Mouse (Mus musculus) cerebellum, postnatal 14 days (tissue): Measurements from ENCODE around the gene Hspb8.
A peak's percentile ranks its signal among the peaks of the same experiment; 100 is the strongest.
"Not testable (repeated sequence)": the region's sequence is repeated elsewhere in the genome, so short reads cannot be mapped to it uniquely, and the experiment has no call there.

ENCODE experiments used
- DNase-seq, 2 experiments: peaks; one replicate each; pipeline ENCODE4 v3.0.0; 2021; ENCODE audit warnings: mixed read lengths in 2 of 2

Hspb8 gene

DNA sequence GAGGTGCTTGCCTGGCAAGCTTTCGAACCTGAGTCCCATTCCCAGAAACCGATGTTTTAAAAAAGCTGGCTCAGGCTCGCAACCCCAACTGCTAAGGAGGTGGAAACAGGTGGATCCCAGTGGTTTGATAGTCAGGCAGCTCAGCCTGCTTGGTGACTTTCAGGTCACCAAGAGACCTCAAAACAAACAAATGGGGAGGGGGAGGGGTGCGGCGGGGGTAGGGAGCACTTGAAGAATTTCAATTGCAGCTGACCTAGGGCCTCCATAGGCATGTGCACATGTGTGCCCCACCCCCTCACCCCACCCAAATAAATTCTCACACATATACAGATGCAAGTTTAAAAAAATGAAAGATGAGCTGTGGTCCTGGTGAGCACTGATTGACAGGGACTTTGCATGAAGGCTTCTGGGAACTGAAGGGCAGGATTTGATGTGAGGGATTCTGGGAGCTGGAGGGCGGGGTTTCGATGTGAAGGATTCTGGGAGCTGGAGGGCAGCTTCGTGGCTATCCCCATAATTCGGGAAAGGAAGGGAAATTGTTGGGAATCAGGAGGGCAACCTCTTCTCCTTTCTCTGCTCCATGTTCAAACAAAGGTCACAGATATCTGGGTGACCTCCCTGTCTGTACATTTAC is 35.2 kb downstream of the Hspb8 start:
- DNase-seq, result no peak

DNA sequence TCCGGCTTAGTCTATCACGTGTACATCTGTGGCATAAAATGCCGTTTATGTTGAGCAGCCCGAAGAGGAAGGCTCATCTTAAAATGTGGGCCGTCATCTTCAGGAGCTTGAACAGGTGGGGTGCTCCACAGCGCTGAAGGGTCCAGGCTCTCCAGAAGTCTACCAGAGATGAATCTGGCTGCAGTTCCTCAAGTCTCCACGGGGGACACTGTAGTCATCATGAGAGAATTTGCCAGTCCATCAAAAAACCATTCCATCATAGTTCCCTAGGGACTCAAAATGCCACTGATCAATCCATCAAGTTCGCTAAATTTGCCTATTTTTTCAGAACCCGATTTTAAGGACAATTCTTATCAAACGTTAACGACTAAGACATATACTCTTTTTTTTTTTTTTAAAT is 36.6 kb downstream of the Hspb8 start:
- DNase-seq, result peak; percentile 85 to 90

DNA sequence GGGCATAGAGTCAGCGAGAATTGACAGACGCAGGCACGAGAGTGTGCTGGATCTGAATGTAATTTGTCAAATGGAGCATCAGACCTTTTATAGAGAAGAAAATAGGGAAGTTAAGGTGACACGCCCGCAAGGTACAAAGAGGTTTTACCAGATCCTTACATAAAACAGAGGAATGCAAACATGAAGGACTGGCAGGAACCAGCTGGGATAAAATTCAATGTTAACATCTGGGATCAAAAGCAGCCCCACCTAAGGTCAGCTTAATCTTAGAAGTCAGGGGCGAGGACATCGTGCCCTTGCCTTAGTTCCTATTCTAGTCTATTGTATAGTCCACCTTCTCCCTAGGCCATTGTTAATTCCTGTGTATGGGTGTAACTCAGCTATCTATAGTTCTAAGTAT is 40.0 kb downstream of the Hspb8 start:
- not testable (repeated sequence) for DNase-seq

DNA sequence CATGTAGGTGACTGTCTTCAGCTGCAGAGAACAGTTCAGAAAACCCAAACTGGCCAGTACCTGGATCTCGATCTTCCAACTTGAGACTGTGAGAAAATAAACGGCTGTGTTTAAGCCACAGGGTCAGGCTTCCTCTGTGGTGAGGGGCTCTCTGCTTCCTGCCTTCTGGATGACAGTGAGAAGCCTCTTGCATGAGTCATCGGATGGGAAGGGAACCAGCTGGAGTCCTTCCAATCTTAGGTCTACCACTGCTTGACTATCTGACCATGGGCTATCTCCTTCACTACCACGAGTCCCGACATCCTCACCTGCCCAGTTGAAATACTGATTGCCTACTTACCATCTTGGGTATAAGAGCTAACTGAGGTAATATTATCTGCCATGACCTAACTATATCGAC is 40.9 kb downstream of the Hspb8 start:
- DNase-seq, result peak in 1 of 2 experiments; percentile 23

DNA sequence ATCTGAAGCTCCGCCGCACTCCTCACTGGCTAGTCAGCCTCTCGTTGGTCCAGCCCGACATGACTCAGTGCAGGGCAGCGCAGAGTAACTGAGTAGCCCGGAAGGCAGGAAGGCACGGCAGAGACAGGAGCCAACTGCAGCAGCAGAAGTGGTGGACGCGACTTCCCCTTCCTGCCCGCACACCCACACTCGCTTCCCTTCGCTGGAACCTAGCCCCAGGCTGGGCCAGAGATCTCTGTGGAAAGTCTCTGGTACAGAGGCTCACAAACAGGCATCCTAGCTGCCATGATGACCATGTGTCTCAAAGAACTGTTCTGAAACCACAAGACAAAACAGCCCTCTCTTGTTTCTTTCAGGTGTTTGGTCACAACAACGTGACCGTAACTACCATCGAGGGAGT is 41.4 kb downstream of the Hspb8 start:
- no peak for DNase-seq

DNA sequence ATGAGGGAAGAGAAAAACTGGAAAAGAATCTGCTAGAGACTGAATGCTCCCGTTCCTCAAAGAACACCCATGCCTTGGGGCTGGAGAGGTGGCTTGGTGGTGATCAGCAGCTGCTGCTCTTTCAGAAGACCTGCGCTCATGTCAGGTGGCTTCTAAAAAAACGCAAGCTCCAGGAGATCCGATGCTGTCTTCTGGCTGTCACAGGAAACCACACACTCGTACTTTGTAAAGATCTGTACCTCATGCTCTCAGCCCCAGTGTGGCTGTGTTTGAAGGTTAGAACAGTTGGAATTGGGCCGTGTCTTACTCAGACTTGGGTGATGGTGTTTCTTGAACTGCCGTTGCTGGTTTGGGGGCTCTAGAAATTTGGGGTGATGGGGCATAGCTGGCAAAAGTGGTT is 42.3 kb downstream of the Hspb8 start:
- no peak for DNase-seq

DNA sequence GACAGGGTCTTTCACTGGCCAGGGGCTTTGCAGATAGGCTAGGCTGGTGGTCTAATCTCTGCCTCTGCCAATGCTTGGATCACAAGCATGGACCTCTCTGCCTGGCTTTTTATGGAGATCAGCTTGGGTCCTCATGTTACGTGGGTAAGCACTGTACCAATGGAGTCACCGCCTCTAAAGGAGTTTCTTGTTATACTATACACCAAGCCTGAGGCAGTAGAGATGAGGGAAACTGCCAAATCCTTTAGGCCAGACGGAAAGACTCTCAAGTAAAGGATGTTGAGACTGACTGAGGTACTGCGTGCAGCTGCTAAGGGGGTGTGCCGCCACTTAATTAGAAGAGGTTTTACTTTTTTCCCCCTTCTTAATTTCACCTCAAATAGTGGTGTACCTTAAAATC is 43.8 kb downstream of the Hspb8 start:
- DNase-seq, result no peak

DNA sequence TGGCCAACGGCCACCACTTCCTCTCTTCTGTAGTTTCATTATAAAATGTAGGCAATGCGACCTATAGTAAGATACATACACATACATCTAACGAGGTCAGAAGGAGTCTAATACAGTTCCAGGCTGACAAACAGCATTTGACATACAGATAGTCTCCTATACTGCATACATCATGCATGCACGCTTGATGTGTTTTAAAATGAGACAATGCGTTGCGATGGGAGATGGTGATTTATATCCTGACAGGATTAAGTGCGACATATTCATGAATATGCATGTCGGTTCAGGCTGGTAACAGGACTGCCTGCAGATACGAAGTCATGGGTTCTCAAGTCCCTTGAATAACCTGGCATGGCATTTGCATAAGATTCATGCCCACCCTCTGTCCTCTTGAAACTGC is 54.7 kb downstream of the Hspb8 start:
- DNase-seq, result no peak

DNA sequence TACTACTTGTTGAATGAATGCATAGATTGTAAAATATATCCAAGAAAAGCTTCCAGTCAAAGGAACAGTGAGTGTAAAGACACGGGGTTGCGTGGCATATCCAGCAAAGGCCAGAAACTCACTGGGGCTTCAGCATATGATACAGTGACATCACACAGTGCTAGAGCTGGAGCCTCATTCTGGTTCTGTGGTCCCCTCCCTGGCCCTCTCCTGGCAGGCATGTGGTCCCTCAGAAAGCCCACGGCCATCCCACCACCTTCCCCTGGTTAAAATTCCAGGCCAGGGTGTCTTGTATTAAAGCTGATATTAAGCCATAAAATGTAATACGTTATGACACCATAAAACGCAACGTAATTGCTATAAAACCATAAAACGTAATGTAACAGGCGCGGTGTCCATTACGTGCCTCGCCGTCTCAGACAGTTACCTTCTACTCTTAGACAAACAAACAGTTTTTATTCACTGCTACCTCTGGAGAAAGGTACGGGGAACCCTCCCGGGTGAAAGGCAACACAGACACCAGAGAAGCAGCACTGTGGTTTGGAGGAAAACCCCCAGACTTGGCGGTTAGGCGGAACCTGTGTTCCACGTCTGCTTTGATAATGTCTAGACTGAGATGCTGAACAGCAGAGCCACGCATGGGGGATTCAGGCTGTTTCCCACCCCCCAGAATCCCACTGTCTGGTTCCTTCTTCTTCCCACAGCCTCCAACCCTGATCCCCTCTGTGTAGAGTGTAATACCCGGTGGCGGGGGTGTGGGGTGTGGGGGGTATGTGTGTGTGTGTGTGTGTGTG is 55.6 kb downstream of the Hspb8 start:
- DNase-seq, result no peak

DNA sequence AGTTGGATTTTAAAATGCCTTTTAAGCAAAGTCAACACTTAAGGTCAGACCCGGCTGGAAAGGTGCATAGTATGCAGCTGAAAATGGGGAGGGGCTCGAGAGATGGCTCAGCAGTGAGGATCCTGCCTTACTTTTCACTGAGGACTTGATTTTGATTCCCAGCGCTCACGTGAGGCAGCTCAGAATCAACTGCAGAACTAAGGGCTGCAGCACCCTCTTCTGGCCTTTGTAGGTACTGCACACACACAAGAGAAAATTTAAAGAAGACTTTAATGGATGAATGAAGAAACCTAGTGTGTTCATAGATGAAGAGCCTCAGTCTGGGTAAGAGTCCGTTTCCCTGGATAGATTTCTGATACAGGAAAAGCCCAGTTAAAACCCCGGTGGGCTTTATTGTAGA is 61.3 kb downstream of the Hspb8 start:
- no peak for DNase-seq

DNA sequence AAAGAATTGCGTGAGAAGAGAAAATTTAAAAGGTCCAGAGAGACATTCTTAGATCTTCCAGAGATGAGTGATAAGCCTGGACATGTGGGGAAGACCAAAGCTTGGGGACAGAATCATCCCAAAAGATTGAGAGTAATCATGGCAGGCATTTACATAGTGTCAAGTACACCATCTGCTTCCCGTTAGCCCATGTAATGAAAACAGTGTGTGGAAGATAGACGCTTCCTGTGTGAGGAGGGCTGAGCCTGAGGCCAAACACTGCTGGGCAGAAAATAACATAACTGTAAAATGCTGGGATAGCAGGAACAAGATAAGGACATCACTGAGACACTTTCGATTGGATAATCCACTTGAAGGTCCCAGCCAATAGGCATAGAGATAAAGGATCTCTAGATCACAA is 61.9 kb downstream of the Hspb8 start:
- DNase-seq, result no peak
